Mouse (Mus musculus) embryonic facial prominence, embryonic 10.5 days (tissue): ENCODE measurements at regions not wholly inside any gene's neighbourhood (a gene's known extent, or its start where the extent isn't known, plus 50 kb on each side); places are given as distances from the start of the nearest gene placed in this dataset.

Experiments
- DNase-seq: peaks from one replicate; pipeline ENCODE4 v3.0.0-alpha.2; 2017; ENCODE audit warnings: low spot score
- H3K27ac ChIP-seq: fragments of 300-500 bp; sonication (generic); replicated peaks from 2 replicates; pipeline ENCODE4 v1.5.1; 2016; ENCODE audit warnings: mild to moderate bottlenecking
- H3K27me3 ChIP-seq: fragments of 300-500 bp; sonication (generic); replicated peaks from 2 replicates; pipeline ENCODE4 v1.6.1; 2016; ENCODE audit warnings: low read depth, mild to moderate bottlenecking; ENCODE audit not compliant: poor library complexity, severe bottlenecking
- H3K36me3 ChIP-seq: fragments of 300-500 bp; sonication (generic); replicated peaks from 2 replicates; pipeline ENCODE4 v1.6.1; 2016; ENCODE audit warnings: mild to moderate bottlenecking, moderate library complexity
- H3K4me1 ChIP-seq: fragments of 300-500 bp; sonication (generic); 2 replicates; pipeline ENCODE4 v1.6.1; 2016
- H3K4me3 ChIP-seq: fragments of 300-500 bp; sonication (generic); 2 replicates; pipeline ENCODE4 v1.5.1; 2016; ENCODE audit warnings: mild to moderate bottlenecking, moderate library complexity
- H3K9me3 ChIP-seq: fragments of 300-500 bp; sonication (generic); 2 replicates; pipeline ENCODE4 v1.6.1; 2016; ENCODE audit warnings: mild to moderate bottlenecking
- WGBS: fragments of 180-500 bp; shearing (Covaris S2); methylation state at CpG from one replicate; pipeline ENCODE4 v1.1.7; 2016; 5-methylcytosine and 5-hydroxymethylcytosine counted together

GRCm38 (mm10) chr11:112902618-112903017, 120.6 kb downstream of the Sox9 start:
- Histone ChIP-seq H3K27ac (no peak overlapping the region), H3K4me3 (no peak overlapping the region), H3K27me3 (no peaks in the 10 kb centered on the region), H3K36me3 (no peaks in the 10 kb centered on the region), H3K9me3 (no peaks in the 10 kb centered on the region), H3K4me1 (no peaks in the 10 kb centered on the region)
- WGBS, result 86% methylated on average over 3 of the region's 3 CpGs
- DNase-seq, result no peak

- Histone ChIP-seq H3K9me3 (no peaks in the 10 kb centered on the region), H3K27ac (no peak overlapping the region), H3K27me3 (no peaks in the 10 kb centered on the region), H3K4me3 (no peak overlapping the region), H3K4me1 (no peaks in the 10 kb centered on the region), H3K36me3 (no peaks in the 10 kb centered on the region)
- DNase-seq, result no peak
- 80% methylated on average over 5 of the region's 5 CpGs for WGBS
These were observed 128.3 kb downstream of the Sox9 start for GRCm38 (mm10) chr11:112910309-112910708.

GRCm38 (mm10) chr11:112912875-112913274, 130.9 kb downstream of the Sox9 start:
- Histone ChIP-seq H3K27ac (no peak overlapping the region), H3K9me3 (no peaks in the 10 kb centered on the region), H3K4me1 (no peaks in the 10 kb centered on the region), H3K27me3 (no peaks in the 10 kb centered on the region), H3K36me3 (no peaks in the 10 kb centered on the region), H3K4me3 (no peak overlapping the region)
- no peak for DNase-seq
- 86% methylated on average over 3 of the region's 3 CpGs for whole genome bisulfite sequencing

- H3K4me1 ChIP-seq, result no peaks in the 10 kb centered on the region
- H3K27ac ChIP-seq, result no peak overlapping the region
- no peaks in the 10 kb centered on the region for H3K27me3 ChIP-seq
- H3K4me3 ChIP-seq, result no peak overlapping the region
- no peaks in the 10 kb centered on the region for H3K9me3 ChIP-seq
- no peaks in the 10 kb centered on the region for H3K36me3 ChIP-seq
- 84% methylated on average over 1 of the region's 1 CpGs for WGBS
- DNase-seq, result no peak
These were observed 134.9 kb downstream of the Sox9 start for GRCm38 (mm10) chr11:112916923-112917322.

GRCm38 (mm10) chr11:112920131-112920530, 138.1 kb downstream of the Sox9 start:
- no peak overlapping the region for H3K27ac ChIP-seq
- H3K9me3 ChIP-seq, result no peaks in the 10 kb centered on the region
- H3K36me3 ChIP-seq, result no peaks in the 10 kb centered on the region
- H3K27me3 ChIP-seq, result no peaks in the 10 kb centered on the region
- 89% methylated on average over 4 of the region's 4 CpGs for WGBS
- peaks cover 10% of the 10 kb centered on the region for H3K4me1 ChIP-seq
- H3K4me3 ChIP-seq, result no peak overlapping the region
- no peak for DNase-seq

- H3K9me3 ChIP-seq, result peaks cover 3% of the 10 kb centered on the region; the same call in 1 of the 2 replicates
- 82% methylated on average over 1 of the region's 1 CpGs for WGBS
- 0 out of 2 replicates have a peak overlapping the region, but pooled peaks have one; percentile 14 for H3K27ac ChIP-seq
- no peak for DNase-seq
- H3K4me3 ChIP-seq, result no peak overlapping the region
- H3K4me1 ChIP-seq, result peaks cover 14% of the 10 kb centered on the region
- H3K36me3 ChIP-seq, result no peaks in the 10 kb centered on the region
- no peaks in the 10 kb centered on the region for H3K27me3 ChIP-seq
These were observed 142.6 kb downstream of the Sox9 start for GRCm38 (mm10) chr11:112924577-112924976.

GRCm38 (mm10) chr11:112925140-112925539, 143.1 kb downstream of the Sox9 start:
- Histone ChIP-seq H3K4me1 (peaks cover 14% of the 10 kb centered on the region), H3K4me3 (no peak overlapping the region), H3K27ac (peak overlapping the region; percentile 14; the same call in 1 of the 2 replicates), H3K36me3 (no peaks in the 10 kb centered on the region), H3K9me3 (peaks cover 3% of the 10 kb centered on the region; the same call in 1 of the 2 replicates), H3K27me3 (no peaks in the 10 kb centered on the region)
- WGBS, result 52% methylated on average over 6 of the region's 6 CpGs
- DNase-seq, result peak; percentile 46

GRCm38 (mm10) chr11:112926330-112927025, 144.5 kb downstream of the Sox9 start:
- Histone ChIP-seq H3K4me1 (peaks cover 14% of the 10 kb centered on the region), H3K36me3 (no peaks in the 10 kb centered on the region), H3K4me3 (no peak overlapping the region), H3K27ac (no peak overlapping the region), H3K27me3 (no peaks in the 10 kb centered on the region), H3K9me3 (peaks cover 3% of the 10 kb centered on the region; the same call in 1 of the 2 replicates)
- no peak for DNase-seq
- 90% methylated on average over 19 of the region's 19 CpGs for WGBS

GRCm38 (mm10) chr11:112930186-112930808, 148.3 kb downstream of the Sox9 start:
- H3K4me1 ChIP-seq, result peaks cover 2% of the 10 kb centered on the region; the same call in 1 of the 2 replicates
- no peak overlapping the region for H3K27ac ChIP-seq
- DNase-seq, result no peak
- no peaks in the 10 kb centered on the region for H3K36me3 ChIP-seq
- H3K9me3 ChIP-seq, result peaks cover 3% of the 10 kb centered on the region; the same call in 1 of the 2 replicates
- H3K4me3 ChIP-seq, result no peak overlapping the region
- H3K27me3 ChIP-seq, result no peaks in the 10 kb centered on the region
- WGBS, result 74% methylated on average over 10 of the region's 10 CpGs

GRCm38 (mm10) chr11:112938035-112938434, 156.0 kb downstream of the Sox9 start:
- DNase-seq, result no peak
- Histone ChIP-seq H3K4me3 (no peak overlapping the region), H3K9me3 (no peaks in the 10 kb centered on the region; the same call in 1 of the 2 replicates), H3K27ac (no peak overlapping the region), H3K4me1 (no peaks in the 10 kb centered on the region), H3K36me3 (no peaks in the 10 kb centered on the region), H3K27me3 (no peaks in the 10 kb centered on the region)
- WGBS, result 93% methylated on average over 10 of the region's 10 CpGs

GRCm38 (mm10) chr11:112951421-112951820, 169.4 kb downstream of the Sox9 start:
- Histone ChIP-seq H3K27me3 (no peaks in the 10 kb centered on the region), H3K4me1 (peaks cover 10% of the 10 kb centered on the region; the same call in 1 of the 2 replicates), H3K9me3 (no peaks in the 10 kb centered on the region), H3K4me3 (no peak overlapping the region), H3K27ac (no peak overlapping the region), H3K36me3 (no peaks in the 10 kb centered on the region)
- DNase-seq, result no peak
- WGBS, result 76% methylated on average over 4 of the region's 4 CpGs

- no peak for DNase-seq
- Histone ChIP-seq H3K4me1 (peaks cover 17% of the 10 kb centered on the region), H3K27ac (no peak overlapping the region), H3K27me3 (no peaks in the 10 kb centered on the region), H3K4me3 (no peak overlapping the region), H3K9me3 (no peaks in the 10 kb centered on the region), H3K36me3 (no peaks in the 10 kb centered on the region)
- WGBS, result 70% methylated on average over 10 of the region's 10 CpGs
These were observed 170.3 kb downstream of the Sox9 start for GRCm38 (mm10) chr11:112952356-112952755.

GRCm38 (mm10) chr11:112953491-112953890, 171.5 kb downstream of the Sox9 start:
- 72% methylated on average over 4 of the region's 4 CpGs for WGBS
- Histone ChIP-seq H3K27me3 (peaks cover under 1% of the 10 kb centered on the region; the same call in 1 of the 2 replicates), H3K36me3 (no peaks in the 10 kb centered on the region), H3K4me3 (no peak overlapping the region), H3K9me3 (no peaks in the 10 kb centered on the region), H3K27ac (no peak overlapping the region), H3K4me1 (peaks cover 19% of the 10 kb centered on the region)
- no peak for DNase-seq
